Mouse (Mus musculus): ENCODE results near the gene Cfap57. TPM values are rescaled to one million over a fixed set of nuclear protein-coding genes. Genes with fewer than 3 reads are reported as not detected.

Cfap57 gene
- total RNA-seq, 2 experiments from 2014 or later: 0.15 TPM; not detected in 1

DNA sequence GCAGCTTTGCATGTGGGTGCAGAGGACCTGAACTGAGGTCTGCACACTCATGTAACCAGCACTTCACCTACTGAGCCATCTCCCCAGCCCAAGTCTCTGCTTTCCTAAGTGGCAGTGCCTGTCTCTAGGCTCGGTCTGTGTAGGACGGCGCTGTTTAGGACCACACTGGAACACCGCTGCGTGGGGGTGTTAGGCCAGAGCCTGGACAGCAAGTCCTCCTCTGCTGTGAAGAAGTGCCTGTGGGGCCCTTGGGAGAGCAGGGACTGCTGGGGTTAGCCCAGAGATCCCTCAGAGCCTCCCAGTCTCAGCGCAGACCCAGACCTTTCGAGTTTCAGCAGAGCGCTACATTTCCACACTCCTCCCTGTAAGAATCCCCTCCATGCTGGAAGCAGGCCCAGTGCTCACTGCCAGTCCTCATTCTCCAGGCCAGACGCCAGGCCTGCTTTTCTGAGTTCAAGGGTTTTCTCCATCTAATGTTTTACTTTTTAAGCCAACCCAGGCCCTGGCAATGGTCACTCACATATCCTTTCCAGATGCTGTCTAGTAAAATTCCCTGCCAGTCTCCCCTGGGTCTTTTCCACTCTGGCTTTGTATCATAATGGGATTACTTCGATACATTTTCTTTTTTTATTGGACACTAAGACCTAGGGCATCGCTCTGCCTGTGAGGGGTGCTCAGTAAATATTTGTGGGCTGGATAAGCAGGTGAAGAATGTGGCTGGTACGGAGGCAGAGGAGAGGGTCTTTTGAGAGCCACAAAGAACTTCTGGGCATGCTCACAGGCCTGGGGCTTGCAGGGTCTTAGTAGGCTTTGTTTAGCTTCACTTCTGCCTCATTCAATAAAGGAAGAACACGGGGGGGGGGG lies 56.3 kb downstream of the Cfap57 start:
- no peak for DNase-seq

DNA sequence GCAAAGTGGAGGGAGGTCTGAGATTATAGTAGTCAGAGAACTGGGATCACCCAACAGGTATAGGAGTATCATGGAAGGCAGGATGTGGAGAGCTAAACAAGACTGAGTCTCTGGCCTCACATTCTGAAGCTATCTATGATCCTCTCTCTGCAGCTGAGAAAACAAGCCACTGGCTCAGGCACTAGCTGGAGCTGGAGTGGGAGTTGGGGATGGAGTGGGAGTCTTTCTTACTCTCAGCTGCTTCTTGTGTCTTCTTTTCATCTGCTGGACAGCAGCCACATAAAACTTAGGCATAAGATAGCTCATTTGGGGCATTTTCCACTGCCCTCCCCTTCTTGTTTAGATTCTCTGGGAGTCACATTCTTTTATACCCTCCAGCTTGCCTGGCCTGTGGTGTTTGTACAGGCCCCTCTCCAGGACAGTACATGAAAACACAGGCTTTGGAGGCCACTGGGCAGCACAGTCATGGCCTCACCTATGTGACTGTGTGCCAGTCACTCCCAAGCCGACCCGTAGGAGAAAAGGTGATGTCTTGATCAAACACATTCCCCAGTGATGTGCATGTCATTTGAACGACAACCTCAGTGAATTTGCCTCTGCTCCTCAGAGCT lies 67.4 kb downstream of the Cfap57 start:
- no peak for DNase-seq

- DNase-seq: peak; percentile 18 to 27
Measured at GRCm38 (mm10) chr4:118548130-118548480, 72.5 kb downstream of the Cfap57 start.

GRCm38 (mm10) chr4:118547424-118548129 lies 73.0 kb downstream of the Cfap57 start:
- DNase-seq: peak; percentile 61 to 71

DNA sequence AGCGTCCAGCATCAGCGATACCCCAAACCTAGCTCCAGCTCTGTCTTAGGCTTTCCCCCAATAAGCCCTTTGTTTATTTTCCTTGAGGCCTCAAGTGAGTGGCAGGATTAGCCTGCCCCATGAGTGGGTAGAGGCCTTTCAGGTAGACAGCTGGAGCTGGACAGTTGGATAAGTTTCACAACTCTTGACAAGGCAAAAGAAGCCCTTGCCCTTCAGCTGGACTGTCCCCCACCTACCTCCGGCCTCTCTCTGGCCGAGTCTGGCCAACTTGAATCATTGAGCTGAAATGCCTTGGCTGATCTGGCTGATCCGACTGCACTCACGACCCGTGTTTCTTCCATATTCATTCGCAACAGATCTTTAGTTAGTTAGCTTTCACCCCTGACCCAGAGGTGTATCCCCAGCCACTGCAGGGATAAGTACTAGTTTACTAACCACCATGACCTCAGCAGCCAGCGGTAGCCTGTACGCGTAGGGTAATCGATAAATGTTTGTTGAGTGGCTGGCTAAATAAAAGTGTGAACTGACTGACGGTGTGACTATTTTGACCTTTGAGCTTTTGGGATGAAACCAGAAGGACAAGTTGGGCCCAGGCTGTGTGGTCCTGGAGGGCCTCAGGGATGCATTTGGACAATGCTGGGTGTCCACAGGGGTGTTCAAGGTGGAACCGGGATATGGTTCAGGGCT lies 76.0 kb downstream of the Cfap57 start:
- no peak for DNase-seq

- DNase-seq: peak; percentile 45 to 54
Measured at GRCm38 (mm10) chr4:118543592-118544260, 76.9 kb downstream of the Cfap57 start, which contains the start of gene Tmem125. TSS of gene Tmem125 (minus strand) at chr4:118544044.

GRCm38 (mm10) chr4:118543158-118543530 lies 77.4 kb downstream of the Cfap57 start:
- peak; percentile 25 to 31 for DNase-seq

DNA sequence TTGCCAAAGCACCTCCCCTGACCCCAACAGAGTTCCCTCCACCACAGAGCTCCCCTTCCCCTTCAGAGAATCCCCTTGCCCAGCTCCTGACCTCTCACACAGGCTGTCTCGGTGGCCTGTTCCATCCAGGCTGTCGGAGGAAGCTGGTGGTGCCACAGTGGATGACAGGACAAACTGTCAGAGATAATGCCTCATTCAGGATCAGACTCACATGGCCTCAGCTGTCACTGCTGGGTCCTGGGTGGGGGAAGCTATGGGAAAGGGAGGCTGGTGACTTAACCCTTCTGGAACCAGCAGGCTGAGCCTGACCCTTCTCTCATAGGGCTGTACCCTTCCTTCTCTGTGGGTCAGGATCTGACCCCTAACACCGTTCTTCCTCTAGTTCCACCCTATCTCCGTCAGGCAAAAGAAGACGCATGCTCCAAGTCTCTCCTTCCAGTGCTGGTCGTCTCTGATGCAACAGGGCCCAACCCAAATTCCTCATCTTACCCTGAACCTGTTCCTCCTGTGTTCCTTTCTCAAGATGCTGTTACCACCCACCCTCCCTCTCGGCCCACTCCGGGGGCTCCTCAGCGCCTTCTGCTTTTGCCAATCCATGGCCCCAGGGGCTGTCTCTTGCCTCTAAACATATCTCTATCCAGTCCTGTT lies 77.9 kb downstream of the Cfap57 start:
- peak in 1 of 2 experiments; percentile 10 for DNase-seq

- no peak for DNase-seq
Measured at GRCm38 (mm10) chr4:118539904-118540303, 80.7 kb downstream of the Cfap57 start.

DNA sequence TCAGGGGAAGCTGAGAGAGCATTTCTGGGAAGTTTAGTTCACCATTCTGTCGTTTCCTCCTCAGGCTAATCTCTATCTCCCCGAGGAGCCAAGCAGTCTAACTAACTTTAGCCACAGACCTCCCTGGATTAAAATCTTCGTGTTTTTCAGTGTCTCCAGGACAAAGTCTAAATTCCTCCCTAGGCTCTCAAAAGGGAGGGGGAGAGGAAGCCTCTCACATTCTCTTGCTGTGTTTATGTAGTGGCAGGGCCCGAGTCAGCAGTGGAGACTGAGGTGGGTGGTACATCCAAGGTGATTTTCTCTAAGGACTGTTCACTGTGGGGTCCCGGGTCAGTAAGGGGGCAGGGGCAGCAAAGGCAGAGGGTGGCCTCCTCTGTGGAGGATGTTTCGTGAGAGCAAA lies 82.8 kb downstream of the Cfap57 start:
- DNase-seq: no peak

- DNase-seq: no peak
Measured at GRCm38 (mm10) chr4:118535610-118536009, 85.0 kb downstream of the Cfap57 start.

- no peak for DNase-seq
Measured at GRCm38 (mm10) chr4:118533605-118534004, 87.0 kb downstream of the Cfap57 start.

- no peak for DNase-seq
Measured at GRCm38 (mm10) chr4:118533156-118533555, 87.4 kb downstream of the Cfap57 start.

DNA sequence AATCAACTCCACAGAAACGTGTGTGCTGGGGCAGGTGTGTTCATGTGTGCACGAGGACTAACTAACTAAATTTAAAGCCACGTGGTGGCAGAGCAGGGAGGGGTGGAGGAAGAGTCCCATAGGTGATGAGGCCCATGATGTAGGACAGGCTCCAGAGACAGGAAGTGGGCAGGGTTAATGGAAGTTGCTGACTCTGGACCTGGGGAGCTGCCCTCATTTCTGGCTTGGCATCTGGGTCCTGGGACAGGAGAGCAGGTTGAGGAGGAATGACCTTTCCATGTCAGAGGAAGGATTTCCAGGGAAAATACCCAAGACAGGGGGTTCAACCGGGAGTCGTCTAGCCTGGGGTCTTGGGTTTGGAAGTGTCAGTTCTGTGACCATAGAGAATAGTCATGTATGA lies 87.9 kb downstream of the Cfap57 start:
- no peak for DNase-seq

DNA sequence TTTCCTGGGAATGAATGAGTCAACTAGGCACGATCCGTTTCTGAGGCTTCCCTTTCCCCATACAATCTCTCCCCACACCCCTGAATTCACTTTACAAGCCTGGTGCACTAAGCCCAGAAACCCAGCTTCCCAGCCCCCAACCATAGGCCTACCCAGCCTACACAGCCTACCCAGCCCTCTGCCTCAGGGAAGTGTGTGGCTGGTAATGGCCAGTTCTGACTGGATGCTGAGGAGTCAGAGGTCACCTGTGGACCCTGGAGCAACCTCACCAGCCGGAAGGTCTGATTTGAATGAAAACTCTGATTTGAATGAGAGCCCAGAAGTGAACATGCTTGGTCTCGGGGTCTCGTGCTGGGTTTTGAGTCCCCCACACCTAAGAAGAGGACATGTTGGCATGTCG lies 92.9 kb downstream of the Cfap57 start:
- DNase-seq: no peak

DNA sequence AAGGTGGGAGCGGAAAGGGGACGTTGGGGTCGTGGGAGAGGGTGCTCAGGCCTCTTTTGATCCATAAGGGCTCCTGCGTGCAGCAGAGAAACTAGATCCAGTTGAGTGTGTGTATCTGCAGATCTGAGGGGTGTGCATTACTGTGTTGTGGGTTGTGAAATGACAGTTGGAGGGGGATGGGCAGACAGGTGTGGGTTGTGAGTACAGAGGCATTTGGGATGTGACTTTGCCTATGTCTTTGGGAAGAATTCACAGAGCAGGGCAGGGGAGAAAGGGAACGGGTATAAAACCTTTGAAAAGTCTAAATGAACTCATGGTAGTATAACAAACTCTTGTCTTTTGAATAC lies 93.3 kb downstream of the Cfap57 start:
- DNase-seq: no peak

GRCm38 (mm10) chr4:118526408-118527334 lies 93.9 kb downstream of the Cfap57 start, which contains the start of gene 2610528J11Rik:
TSS of gene 2610528J11Rik (plus strand) at chr4:118526999.
- DNase-seq: no peak

DNA sequence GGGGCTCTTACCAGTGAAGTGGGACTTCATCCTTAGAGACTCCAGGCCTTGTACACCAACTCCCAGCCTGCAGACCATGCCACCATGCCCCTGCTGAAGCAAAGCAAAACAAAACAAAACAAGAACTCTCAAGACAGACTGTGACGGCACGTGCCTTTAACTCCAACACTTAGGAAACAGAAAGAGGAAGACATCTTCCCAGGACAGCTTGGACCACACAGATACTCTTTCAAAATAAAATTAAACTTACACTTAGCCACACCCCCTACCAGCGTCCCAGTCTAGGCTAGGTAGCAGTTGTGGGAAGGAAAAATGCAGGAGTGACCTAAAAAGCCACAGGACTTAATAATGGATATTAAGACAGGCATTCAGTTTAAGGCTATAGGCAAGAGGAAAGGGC lies 94.8 kb downstream of the Cfap57 start:
- DNase-seq: no peak

DNA sequence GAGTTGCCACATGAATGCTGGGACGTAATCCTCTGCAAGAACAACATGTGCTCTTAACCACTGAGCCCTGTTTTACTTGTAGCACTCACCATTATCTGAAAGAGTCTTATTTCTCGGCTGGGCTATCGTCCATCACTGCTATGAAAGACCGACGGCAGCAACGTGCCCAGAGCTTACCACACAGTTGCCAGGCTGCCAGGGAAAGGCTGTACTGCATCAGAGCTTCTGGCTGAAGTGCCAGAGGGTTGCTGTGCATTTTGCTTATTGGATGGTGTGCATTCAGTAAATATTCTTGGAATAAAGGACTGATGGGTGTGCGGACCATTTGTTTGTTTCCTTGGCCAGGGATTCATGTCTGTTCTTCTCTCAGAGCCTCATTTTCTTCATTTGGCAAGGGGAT lies 96.6 kb downstream of the Cfap57 start:
- DNase-seq: peak in 1 of 2 experiments; percentile 14

DNA sequence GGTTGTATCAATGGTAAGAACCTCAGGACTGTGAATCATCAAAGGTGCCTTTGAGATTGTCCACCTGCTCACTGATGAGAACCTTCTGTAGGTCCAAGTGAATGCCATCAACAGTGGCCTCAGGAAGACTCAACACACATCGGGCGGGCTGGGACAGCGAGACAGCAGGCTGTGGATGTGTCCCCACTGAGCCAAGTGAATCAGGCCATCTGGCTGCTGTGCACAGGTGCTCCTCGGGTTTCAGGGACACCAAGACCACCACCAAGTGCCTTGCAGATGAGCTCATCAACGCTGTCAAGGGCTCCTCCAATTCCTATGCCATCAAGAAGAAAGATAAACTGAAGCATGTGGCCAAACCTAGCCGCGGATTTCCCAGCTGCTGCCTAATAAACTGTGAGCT lies 98.3 kb downstream of the Cfap57 start:
- DNase-seq: no peak

Data from heart, adult 18-20 months (tissue).